Mouse (Mus musculus) erythroblast, adult 5-6 weeks (primary cell): Measurements from ENCODE around the gene Dmrt3. TPM values are rescaled to one million over a fixed set of nuclear protein-coding genes. Genes with fewer than 3 reads are reported as not detected.

Source experiments
- ATAC-seq: replicated peaks from 2 replicates; pipeline ENCODE4 v1.8.0; 2016; ENCODE audit warnings: moderate number of reproducible peaks, mild to moderate bottlenecking, moderate TSS enrichment, inconsistent platforms; ENCODE audit not compliant: poor library complexity, low FRiP score, severe bottlenecking
- total RNA-seq, 2 experiments: library from RNA; stranded (forward) in 1 of 2; stranded (reverse) in 1 of 2; fragments of 150-400 nt in 1 of 2; fragments of 200-764, 138-1000 nt in 1 of 2; gene quantifications; 2 replicates each; pipeline versions ENCODE4 v1.2.3 to v1.2.4; 2015 to 2017; ENCODE audit warnings: low replicate concordance in 2 of 2

The Dmrt3 gene
- total RNA-seq, 2 experiments from 2014 or later: not detected

DNA sequence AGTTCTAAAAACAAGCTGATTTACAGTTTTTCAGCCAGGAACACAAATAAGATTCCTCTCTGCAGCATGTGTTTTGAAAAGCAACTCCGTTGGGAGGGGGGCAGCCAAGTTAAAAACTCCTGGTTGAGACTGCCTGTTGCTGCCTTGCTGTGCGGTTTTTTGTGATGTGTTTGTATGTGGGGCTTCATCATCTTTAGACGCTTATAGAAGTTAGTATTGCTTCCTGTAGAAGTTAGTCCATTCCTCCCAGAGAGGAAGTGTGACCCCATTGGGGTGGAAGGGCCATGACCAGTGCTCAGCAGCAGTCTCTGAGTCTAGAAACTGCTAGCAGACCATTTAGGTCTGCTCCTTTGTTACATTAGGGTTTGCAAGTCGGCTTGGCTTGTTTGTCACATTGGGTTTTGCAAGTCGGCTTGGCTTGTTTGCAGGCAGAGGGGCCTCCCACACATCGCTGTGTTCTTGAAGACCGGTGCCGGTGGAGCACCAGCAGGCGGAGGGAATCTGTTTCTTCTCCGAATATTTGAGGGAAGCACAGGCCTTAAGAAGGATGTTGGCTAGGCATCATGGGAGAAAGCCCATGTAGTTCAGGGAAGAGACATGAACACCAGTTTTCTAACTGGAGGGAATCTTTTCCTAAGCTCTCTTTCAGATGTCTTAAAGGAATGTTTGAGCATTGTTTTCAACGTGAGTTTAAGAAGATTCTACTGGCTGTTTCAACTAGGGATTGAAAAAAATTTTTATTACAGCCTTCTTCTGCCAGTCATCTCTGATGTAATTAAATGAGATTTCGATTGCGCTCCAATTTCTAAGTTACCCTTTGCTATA is 3.6 kb downstream of the Dmrt3 start:
- ATAC-seq: no peak

DNA sequence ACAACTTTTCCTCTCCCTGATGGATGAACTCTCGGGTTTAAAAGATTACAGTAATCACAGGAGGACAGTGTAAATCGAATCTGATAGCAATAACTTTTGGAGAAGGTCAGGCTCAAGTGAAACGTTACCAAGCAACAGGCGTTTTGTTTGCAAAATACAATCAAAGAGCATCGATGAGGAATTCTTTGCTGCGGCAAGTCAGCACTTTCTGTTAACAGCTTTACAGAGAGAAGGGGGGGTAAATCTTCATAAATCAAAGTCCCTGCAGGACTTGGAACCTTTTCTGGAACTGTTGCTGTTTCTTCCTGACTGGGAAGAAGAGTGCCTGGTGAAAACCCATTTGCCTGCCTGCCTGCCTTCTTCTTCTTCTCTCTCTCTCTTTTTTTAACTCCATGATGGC is 5.8 kb downstream of the Dmrt3 start:
- no peak for ATAC-seq

DNA sequence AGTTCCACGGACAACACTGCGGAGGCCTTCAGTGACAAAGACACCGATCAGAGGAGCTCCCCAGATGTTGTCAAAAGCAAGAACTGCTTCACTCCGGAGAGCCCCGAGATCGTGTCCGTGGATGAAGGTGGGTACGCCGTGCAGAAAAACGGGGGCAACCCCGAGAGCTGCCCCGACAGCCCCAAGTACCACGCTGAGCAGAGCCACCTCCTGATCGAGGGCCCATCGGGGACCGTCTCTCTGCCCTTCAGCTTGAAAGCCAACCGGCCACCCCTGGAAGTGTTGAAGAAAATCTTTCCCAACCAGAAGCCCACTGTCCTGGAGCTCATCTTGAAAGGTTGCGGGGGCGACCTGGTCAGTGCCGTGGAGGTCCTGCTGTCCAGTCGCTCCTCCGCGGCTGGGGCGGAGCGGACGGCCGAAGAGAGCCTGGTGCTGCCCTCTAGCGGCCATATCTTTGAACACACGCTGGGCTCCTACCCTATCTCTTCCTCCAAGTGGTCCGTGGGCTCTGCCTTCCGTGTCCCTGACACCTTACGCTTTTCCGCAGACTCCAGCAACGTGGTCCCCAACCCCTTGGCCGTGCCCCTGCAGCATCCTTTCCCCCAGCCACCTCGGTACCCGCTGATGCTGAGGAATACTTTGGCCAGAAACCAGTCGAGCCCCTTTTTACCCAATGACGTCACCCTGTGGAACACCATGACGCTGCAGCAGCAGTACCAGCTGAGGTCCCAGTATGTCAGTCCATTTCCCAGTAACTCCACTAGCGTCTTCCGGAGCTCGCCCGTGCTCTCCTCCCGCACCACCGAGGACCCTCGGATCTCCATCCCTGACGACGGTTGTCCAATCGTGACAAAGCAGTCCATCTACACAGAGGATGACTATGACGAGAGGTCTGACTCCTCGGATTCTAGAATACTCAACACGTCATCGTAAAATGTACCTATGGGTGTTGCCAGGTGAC is 12.5 kb downstream of the Dmrt3 start:
- ATAC-seq: peak; percentile 82

DNA sequence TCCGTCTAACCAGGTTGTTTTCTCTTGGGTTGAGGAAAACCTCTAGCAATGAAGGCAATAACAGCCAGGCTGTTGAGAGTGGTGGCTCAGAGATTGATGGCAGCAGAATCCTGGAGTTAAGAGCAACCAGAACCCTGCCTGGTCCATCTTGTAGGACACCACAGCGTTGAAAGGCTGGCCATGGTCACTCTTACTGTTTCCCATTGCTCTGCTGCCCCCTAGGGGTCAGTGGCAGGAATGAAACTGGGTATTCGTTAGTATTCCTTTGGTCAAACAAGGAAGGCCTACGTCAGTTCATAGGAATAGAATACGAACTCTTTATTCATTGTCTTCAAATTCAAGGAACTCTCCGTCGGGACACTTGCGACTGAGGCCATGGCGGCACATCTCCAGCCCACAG is 18.4 kb downstream of the Dmrt3 start:
- ATAC-seq: peak; percentile 79

DNA sequence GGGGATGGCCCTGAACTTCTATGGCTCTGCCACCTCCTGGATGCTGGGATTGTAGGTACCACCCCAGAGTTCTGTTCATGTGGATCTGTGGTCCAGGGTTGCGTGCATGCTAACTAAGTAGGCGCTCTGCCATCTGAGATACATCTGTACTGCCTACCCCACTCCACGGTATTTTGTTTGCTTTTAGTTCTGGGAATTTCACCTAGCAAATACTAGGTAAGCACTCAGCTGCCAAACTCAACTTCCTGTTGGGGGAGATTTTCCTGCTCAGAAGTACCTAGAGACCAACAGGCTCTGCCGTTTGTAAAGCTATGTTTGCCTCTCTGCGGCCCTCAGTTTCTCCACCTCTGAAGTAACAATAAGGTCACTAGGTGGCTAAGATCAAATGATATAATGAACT is 25.0 kb downstream of the Dmrt3 start:
- ATAC-seq: no peak

DNA sequence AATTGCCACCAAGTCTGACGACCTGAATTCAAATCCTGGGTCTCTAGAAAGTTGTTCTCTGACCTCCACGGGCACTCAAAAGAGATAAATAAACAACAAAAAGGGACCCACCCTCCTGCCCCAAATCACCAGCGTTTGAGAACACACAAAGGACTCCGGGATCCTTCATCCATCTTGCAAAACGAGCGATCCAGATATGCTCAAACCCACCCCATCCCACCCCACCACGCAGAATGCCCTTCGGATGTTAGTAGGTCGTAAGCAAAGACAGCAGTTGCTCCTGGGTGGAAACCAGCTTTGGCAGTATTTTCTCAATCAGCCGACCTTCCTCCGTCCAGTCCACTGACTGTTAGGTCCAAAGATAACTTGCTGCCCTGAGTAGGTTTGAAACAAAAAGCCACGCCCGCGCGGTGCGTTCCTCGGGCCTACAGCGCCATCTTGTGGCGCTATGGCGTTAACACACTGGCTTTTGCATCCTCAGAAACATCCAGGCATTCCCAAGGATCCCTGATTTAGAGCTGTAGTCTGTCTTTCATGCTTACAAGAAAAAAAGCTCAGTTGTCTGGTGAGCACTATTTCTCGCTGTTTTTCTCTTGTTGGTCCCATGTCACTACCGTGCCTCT is 25.6 kb downstream of the Dmrt3 start:
- ATAC-seq: no peak

DNA sequence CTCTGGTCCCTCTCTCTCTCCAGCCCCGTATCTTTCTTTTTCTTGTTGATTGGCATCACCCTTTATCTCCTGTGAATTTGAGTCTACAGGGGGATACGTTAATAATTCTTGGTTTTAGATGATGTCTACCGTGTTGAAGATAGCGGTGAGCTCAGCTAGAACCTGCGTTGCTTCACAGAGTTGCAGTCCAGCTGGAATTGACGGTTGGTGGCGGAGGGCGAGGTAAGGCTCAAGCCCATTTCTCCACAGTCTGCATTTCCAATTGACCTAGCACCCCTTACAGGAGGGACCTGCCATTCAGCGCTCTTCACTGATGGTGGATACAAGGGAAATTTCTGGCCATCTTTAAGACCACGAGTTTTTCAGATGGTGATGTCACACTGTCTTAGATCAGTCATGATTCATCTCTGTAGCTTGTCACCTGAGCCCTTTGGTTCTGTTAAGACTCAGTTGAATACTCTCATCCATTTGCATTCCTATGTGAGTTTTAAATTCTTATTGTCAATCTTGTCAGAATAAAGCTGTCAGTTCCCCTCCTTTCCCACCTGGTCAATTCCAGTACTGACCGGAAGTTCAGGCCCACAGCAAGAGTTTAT is 28.8 kb downstream of the Dmrt3 start:
- no peak for ATAC-seq

DNA sequence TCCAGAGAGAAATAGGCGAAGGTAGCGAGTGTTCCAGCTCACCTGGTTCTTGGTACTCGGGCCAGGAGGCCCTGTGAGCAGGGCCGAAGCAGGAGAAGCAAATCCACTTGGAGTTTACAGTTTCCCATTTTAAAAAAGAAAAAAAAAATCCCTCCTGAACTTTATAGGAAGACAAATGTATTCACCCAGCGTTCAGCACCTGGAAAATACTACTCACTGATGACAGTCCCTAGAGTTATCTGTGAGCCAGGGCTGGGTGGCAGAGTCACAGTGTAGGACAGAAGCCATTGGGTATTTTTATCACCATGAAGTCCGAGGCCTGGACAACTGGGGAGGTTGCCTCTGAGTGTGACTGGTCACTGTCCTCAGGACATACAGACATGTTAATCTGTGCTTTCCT is 31.7 kb downstream of the Dmrt3 start:
- no peak for ATAC-seq

DNA sequence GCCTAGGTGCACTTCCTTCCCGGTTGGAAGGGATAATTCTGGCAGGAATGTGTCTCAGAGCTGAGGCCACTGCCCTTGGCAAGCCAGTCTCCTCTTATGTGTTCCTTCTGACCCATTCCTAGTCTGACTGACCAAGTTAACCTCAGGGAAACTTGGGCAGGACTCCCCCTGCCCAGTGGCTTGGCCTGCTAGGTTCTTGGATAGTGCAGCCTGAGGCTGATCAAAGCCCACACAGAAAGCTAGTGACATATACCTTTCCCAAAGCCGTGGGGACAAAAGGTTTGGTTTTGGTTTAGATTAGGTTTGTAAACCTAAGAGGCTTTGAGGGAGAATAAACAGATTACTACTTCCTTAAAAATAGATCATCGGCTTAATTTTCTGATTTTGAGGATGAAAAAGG is 37.0 kb downstream of the Dmrt3 start:
- no peak for ATAC-seq

DNA sequence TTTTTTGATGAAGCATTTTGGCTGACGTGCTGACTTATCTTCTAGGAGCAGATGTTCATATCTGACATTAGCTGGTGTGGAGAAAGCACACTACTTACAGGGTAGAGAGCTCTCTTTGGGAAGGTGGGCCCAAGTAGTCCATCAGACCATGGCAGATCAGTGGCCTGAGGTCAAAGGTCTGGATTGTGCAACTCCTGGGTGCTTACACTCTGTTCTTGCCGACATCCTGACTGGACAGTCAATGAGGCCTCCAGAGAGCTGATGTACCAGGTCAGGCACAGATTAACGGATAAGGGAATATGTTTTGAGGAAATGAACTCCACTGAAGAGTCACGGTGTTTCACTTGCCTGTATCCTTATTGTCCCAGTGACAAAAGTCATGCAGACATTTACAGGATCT is 38.6 kb downstream of the Dmrt3 start:
- no peak for ATAC-seq

DNA sequence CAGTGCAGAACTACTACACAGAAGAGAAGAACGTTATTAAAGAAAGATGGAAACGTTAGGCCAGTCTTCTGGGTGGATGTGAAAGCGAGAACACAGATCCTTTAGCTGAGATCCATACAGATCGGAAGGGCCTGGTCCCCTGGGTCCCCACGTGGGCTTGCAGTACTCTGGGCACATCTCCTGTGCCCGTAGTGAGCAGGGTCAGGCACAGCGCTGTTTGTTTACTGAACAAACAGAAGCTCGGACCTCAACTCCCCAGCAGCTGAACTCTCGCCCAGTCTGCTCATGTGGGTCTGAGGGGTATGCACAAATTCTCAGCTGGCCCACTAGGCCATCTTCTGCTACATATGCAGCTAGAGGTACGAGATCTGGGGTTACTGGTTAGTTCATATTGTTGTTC is 40.4 kb downstream of the Dmrt3 start:
- no peak for ATAC-seq

DNA sequence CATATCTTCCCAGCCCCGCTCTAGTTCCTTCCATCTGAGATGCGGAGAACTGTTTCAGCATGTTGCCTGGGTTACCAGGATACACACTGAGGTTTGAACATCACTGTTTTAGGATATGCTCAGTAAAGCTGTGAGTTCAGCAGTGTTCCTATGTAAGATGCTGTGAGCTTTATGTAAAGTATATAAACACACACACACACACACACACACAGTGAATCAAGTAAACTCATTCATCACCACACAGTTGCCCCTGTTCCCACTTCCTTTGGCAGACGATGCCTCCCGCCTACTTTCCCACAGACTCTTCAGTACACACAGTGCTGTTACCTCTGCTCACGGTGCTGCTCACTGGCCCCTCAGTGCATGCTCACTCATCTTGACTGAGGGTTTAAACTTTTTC is 42.5 kb downstream of the Dmrt3 start:
- ATAC-seq: no peak

DNA sequence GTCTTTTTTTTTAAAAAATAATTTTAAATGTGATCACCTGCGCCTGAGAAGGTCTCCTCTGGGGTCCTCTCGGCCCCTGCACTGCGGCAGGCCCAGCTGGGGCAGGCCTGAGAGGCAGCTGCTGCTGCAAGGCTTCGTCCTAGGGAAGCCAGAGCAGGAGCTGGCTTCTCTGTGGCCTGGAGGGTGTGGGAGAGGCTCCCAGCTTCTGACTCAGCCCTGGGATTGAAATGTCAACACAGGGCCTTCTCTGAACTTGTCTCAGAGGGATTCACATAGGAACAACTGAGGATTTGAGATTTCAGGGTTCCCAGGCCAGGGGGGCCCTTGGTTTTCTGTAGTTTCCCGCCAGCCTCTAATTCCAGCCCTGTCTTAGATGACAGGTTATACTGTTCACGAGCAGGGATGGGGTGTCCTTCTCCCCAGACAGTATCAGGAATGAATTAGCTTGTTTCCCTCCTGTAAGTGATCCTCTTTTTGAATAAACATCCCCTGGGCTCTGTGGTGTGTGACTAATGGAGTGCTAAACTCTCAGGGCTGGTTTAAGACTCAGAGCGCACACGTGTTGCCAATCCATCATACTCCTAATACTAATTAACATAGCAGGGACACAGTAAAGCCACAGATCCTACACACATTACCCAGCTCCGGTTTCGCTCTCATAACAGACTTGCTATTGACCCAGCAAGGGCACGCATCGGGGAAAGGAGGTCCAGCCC is 44.1 kb downstream of the Dmrt3 start:
- ATAC-seq: no peak

DNA sequence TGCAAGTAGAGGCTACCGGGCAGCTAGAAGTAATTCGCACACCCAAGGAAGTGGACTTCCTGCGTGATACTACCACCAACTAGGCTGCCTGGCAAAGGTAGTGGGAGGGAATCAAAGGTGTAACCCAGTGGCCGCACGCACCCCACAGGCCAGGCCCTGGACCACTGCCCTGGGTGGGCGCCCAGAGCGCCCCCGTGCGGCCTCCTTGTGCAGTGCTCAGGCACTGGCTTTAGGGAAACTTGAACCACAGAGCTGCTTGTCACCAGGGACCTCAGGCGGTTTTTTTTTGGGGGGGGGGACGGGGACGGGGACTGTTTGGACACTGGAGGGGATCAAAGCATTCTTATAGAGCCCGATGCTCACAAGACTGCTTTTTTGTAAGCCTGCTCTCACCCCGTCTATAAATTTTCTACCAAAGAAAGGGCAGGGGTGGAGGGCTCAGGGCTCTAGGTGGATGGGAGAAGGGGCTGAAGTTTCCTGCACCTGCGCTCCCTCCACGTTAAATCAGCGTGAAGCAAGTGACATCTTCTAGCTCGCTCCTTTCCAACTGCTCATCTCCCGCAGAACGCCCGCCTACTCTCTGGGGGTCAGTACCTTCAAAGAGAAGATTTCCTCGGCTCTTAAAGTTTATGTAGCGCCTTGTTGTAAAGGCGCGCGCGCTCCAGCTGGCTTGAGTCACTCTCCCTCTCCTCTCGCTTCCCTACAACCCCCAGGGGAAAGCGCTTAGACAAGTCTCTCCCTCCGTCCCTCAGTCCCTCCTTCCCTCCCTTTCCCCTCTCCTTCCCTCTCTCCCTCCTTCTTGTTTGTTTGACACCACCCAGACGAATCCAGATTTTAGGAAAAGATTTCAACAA is 55.6 kb downstream of the Dmrt3 start:
- ATAC-seq: no peak

DNA sequence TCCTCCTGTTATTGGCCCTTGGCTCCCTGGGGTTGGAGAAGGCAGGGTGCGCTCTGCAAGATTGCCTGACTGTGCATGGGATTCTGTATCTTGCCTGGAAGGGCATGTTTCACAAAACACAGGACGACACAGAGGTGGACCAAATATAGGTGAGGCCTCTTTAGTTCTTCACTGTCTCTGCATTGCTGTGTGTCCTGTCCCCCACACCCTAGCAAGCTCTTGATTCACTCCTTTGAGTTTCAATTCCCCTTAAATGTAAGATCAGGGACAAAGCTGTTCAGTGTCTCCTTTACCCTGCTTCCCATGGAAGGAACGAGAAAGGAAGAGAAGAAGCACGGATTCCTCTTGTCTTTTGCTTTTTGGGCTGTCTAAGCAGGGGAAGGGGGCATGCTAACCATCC is 57.7 kb downstream of the Dmrt3 start:
- ATAC-seq: no peak

DNA sequence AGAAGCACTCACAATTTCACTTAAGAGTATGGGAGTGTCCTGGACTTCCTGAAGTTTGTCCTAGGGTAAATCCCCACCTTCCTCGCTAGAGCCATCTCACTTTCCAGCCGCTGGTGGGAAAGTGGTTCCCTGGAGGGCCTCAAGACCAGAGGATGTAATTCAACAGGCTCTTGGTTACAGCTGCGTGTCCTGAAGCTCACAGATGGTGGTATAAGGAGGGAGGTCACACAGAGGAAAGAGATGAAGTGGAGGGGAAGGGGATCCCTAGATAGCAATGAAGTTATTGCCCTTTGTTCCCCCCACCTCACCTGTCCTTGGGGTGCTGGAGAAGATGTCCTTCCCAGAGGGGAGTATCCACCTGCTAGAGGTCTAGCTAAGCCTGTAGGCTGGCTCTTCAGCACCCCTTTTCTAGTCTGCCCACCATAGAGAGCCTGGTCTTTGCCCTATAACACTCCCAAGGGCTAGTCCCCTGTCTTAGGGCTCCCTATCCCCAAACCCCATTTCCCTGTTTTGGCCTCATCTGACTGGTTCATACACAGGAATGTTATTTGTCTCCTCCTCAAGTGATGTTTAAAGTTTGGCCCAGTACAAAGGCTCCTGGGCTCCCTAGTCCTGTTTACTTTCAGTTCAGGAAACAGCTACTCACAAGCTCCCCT is 59.6 kb downstream of the Dmrt3 start:
- no peak for ATAC-seq

DNA sequence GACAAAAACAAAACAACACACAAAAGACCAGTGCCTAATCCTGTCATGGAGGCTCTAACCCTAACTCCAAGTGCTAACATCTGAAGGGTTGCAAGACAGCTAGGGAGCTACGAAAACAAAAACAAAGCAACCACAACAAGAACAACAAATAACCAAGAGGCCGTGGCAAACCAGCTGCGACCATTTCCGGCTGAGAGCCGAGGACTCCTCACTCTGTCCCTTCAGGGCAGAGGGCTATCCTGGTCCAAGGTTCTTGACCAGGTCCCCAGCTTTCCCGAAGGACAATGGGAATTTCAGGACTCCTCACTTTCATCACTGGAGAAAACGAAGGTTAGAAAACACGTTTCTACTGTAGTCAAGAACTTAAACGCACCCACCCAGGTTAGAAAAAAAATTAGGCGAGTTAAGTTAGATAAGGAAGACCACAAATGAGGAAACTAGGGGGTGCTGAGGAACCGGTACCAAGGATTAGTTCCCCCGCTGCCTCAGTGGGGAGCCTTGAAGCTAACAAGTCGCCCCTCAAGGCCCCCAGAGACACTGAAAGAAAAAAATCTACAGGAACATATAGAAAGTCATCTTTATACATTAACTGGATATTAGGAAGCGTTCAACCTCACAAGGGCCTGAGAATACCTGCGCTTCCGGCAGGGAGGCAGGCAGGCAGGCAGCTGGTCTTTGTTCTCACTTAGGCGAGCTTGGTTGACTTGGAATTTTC is 60.6 kb downstream of the Dmrt3 start:
- no peak for ATAC-seq

DNA sequence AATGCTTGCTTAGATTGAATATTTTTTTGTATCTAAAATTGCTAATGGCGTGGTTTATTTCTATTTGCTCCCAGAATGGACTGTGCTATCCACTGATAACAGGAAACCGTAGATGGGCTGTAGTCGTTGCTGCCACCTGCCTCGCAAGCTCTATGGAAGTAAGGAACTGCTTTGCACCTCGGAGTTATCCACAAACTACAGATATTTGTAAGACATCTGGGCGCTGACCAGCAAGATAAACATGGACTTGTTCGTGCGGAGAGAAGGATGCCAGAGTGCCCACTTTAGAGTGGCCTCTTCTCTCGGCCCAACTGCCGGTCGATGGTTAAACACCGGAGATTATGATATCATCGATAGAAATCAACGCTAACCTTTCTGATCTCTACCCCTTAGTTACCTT is 61.6 kb downstream of the Dmrt3 start:
- no peak for ATAC-seq
